Mouse (Mus musculus) heart, postnatal 36 days (tissue): ENCODE data around the gene Lzic. TPM values are rescaled to one million over a fixed set of nuclear protein-coding genes. Genes with fewer than 3 reads are reported as not detected.
A peak's percentile ranks its signal among the peaks of the same experiment; 100 is the strongest.

Experiments used
- DNase-seq, 2 experiments: peaks; one replicate each; pipeline ENCODE4 v3.0.0; 2021 to 2022
- intact Hi-C: fragments of 180-260 bp; cut with DNase I; formaldehyde crosslinking; loops from one replicate; pipeline ENCODE4 v1.15.1; 2025
- microRNA-seq, 2 experiments: library from miRNA; unstranded; fragments of <30 nt; microRNA quantifications; one replicate each; pipeline ENCODE4 v1.2.0; 2021; ENCODE audit warnings: borderline number of aligned reads in 2 of 2
- total RNA-seq, 2 experiments: library from RNA; stranded (reverse); gene quantifications; 2 replicates each; pipeline ENCODE4 v1.2.3; 2021

Gene Lzic
- total RNA-seq, 2 experiments from 2014 or later, result 57.5 to 69.1 TPM

DNA sequence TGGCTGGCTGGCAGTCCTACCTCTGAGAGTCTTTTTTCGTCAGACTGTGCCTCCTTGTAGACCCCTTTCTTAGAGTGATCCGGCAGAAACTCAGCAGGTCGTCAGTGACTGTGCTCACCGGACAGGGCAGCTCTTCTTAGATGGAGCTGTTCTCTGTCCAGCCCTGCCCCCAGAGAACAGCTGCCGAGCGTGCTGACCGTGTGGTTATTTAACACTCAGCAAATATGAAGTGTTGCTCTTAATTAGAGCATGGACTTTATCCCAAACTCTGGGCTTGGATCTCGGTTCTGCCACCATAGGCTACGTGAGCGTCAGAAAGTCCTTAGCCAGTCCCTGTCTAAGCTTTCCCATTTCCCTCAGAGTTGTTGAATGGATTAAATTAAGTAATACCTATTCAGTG, 36.2 kb downstream of the Lzic start:
- DNase-seq, result no peak
- intact Hi-C loops, result loop anchor here (2.0 kb wide), 1 partner anchor 14 kb away; no protein-coding TSS in a partner anchor

DNA sequence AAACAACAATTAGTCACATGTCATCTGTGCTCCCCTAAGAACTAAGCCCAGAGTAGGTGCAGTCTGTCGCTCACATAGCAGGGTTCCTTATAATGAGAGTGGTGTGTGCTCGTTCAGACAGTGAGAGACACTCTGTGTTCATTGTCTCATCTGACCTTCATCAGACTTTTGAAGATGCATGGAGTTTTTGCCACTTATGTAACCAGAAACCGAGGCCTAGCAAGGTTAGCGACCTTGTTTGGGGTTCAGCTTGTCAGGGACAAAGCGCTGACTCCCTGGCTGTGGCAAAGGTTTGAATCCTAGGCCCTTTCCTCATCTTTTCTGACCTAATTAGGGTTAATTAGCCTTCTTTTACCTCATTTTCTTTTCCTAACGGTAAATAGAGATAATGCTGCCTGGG, 38.9 kb downstream of the Lzic start:
- intact Hi-C loops, result no loop called here
- DNase-seq, result no peak

DNA sequence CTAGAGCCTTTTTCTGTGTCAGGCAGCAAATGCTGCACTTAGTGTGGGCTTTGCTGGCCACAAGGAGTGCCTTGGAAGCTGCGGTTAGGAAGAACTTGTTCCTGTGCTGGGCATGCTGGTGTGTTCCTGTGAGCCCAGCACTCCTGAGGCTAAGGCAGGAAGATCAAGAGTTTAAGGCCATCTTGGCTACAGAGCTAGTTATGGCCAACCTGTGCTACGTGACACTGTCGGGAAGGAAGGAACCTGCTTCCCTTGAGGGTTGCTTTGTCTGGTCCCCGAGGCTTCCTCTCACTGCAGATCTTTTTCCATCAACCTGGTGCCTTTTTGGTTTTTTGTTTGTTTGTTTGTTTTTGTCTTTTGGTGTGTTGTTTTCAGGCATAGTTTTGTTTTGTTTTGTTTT, 40.1 kb downstream of the Lzic start:
- intact Hi-C loops, result loop anchor here (5.0 kb wide), 1 partner anchor 68 kb away; no protein-coding TSS in a partner anchor
- peak in 1 of 2 experiments; percentile 31 for DNase-seq

DNA sequence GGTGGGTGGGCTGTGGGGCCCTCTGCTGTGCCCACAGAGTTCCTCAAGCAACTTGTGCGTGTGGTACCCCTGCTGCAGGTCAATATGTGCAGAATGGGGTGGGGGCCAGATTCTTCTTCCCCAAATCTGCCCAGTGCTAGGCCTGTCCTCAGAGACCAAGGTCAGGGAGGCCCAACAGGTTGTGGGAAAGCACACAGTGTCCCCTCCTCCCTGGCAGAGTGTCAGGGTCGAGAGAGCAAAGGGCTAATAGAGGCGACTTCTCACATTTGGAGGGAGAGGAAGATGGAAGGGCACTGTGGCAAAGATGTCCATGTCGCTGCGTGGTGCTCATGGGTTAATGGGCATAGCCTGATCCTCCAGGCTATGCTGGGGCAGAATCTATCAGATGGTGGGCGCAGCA, 40.8 kb downstream of the Lzic start:
- intact Hi-C loops, result loop anchor here (5.0 kb wide), 1 partner anchor 69 kb away; no protein-coding TSS in a partner anchor
- DNase-seq, result no peak

DNA sequence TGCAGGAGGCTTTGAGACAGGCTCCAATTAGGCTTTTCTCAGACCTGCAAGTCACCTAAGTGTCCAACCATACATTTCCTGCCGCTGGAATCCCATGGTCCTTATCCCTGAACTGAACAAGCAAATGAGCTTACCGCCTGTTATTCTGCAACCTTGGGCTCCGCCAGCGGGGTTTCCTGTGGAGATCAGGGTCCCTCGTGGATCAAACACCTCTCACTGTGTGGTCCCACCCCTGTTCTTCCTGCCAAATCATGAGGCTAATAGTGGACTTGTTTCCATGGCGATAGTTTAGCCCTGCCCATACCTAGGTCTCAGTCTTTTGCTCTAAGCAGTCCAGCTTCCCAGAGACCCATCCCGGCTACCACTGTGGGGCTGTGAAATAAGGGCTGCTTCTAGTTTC, 41.3 kb downstream of the Lzic start:
- intact Hi-C loops, result loop anchor here (5.0 kb wide), 1 partner anchor 69 kb away; no protein-coding TSS in a partner anchor
- DNase-seq, result peak; percentile 47 to 53

DNA sequence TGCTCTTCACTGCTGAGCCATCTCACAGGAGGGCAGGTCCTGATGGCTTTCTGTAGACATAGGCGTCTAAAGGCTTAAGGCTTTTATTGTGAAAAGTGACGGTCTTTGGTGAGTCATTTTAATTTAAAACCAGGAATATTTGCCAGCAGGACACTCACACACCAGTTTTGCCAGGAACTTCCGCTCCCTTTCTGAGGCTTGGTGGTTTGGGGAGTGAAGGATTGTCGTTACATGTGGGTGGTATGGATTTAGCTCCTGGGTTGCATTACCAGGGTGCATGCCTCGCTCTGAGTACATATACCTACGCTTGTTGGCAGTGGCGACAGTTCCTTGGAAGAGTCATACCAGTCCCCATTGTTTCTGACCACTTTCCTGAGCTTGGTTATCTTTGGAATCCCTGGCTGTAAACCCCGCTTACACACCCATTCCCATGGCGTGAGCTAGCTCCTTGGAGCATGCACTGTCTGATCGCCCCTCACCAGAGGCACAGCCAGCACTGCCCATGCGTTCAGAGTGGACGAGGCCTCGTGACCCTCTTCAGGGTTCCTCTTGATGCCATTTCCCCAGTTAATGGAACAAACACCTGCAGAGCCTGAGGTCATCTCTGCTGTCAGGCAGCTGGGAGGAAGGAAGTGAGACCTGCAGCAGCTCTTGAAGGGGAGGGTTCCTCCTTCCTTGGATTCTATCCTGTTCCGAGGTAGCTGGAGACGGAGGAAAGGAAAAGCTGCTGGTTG, 42.8 kb downstream of the Lzic start:
- intact Hi-C loops, result loop anchor here (5.0 kb wide), 1 partner anchor 70 kb away; no protein-coding TSS in a partner anchor
- DNase-seq, result peak in 1 of 2 experiments; percentile 37

DNA sequence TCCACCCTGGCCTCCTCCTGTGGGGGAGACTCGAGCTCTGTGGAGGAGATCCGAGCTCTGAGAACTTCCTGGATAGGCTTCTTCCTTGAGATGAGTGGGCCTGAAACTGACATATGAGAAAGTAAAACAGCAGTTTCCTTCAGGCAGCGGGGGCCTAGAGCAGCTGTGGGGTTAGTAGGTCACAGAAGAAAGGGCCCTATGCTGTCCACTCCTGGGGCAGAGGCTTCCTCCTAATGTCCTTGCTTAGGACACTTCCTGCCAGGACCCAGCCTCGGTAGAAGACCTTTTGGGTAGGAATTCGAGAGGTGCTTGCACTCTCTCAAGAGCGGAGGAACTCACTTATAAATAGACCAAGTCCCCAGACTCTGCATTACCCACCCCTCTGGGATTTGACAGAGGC, 44.7 kb downstream of the Lzic start:
- intact Hi-C loops, result loop anchor here (5.0 kb wide), 1 partner anchor 72 kb away; no protein-coding TSS in a partner anchor
- no peak for DNase-seq

DNA sequence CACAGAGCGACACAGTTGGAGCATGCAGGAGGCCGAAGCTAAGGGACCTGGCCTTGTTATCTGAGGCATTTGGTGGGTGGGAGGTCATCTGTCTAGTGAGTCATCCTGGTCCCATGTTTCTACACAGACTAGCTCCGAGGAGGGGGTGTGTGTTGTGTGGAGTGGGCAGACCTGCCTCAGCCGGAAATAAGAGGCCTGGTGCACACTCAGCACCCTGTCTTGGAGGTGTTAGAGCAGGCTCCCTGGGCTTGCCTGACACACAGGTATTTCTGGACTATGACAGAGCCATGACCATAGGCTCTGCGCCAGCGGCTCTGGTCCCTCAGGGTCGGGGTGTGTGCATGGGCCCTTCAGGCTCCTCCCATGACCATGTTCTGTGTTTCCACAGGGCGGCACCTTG, 54.4 kb downstream of the Lzic start:
- peak; percentile 43 to 51 for DNase-seq
- intact Hi-C loops, result no loop called here

DNA sequence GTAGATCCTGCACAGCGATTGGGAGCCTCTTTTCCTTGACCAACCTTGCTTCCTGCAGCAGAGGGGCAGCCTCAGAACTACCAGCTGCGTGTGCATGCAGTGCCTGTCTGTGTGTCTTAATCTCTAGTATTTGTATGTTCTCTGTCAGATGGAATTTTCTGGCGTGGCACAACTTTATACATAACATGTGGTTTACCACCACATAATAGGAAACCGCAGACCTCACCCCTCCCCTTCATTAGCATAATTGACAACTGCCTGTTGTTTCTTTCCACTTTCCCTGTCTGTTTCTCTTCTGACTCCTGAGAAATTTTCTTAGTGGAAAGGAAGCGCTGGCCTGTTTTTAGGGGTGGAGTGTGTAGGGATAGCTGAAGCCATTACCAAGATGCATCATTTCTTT, 56.9 kb downstream of the Lzic start:
- intact Hi-C loops, result loop anchor here (2.0 to 5.0 kb wide), 4 partner anchors 89 to 397 kb away; no protein-coding TSS in a partner anchor

DNA sequence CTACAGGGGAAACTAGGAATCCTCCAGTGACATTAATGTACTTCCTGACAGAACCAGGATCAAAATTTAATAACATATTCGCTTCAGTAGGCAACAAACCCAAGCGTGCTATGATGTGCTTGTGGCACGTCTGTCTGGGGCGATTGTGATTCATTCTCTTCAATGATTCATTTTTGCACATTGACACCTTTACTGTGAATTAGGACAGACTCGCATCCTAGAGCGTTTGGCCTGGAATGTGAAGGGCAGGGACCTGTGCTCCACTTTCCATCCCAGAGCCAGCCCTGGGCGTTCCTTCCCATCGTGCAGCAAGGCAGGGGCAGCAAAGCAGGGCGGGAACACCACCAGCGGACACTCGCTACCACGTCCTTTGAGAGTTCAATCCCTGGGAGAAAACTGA, 57.4 kb downstream of the Lzic start:
- intact Hi-C loops, result loop anchor here (2.0 to 5.0 kb wide), 4 partner anchors 90 to 398 kb away; no protein-coding TSS in a partner anchor
- DNase-seq, result no peak

More for the DNA sequence above, 56.9 kb downstream of the Lzic start:
- no peak for DNase-seq

DNA sequence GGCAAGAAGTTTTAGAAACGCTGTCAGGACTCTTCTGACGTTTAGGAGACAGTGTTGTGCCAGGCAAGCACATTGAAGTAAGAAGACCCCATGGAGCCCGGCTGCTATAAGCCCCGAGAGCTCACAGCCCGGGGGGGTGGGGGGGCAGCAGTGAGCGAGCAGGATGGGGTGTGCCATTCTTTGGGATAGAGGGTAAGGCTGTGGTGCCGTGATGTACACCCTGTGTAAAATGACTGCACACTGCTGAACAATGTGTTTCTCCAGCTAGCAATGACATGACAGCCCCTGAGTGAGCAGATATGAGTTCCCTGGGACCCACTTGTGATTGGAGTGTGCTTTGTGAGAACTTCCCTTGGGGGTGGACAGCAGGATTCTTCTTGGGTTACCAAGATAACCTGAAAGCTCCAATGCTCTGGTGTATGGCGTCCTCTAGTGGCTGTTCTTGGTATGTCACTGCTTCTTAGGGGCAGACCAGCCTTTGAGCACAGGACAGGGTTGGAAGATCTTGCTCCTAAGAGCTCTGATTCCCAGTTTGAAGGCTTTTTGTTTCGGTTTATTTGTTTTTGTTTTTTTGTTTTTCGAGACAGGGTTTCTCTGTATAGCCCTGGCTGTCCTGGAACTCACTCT, 58.0 kb downstream of the Lzic start:
- peak; percentile 84 to 92 for DNase-seq
- intact Hi-C loops, result loop anchor here (1.0 to 5.0 kb wide), 6 partner anchors 40 to 398 kb away; partner anchors contain the start of genes Lzic and Nmnat1

DNA sequence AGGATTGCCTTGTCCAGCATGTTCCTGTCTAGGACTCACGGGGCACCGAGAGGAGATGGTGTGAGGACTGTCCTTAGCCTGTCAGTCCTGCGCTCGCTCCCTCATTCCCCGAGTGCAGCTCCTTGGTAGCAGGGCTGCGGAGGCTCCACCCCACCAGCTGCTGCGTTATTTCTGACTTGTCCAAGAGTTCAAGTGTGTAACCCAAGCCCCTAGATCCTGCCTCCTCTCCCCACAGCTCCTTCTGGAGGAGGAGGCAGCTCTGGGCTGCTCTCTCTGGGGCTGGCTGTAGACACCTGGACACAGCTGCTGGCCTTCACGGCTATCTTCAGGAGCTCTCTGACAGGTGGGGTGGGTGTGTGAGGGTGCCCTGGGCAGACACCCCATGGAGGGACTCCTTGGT, 59.9 kb downstream of the Lzic start:
- no peak for DNase-seq

More for the DNA sequence above, 59.9 kb downstream of the Lzic start:
- intact Hi-C loops, result loop anchor here (5.0 kb wide), 2 partner anchors 173 to 198 kb away; no protein-coding TSS in a partner anchor

Small RNA genes within 50 kb of the gene (microRNA-seq; reads per million reads assigned to microRNA genes)
- 0 to 2.7 reads per million in 2 experiments for gene Mir5616

Other genes starting within 250 kb of the Lzic start
- gene Kif1b, start 177.5 kb upstream of the Lzic start, total RNA-seq, result 100 to 1,000 TPM; 148 to 157 TPM
- 10 to 100 TPM; 48.6 to 50.6 TPM for gene Ube4b, start 58.5 kb upstream of the Lzic start, total RNA-seq
- gene Rbp7, start 30.3 kb upstream of the Lzic start, total RNA-seq, result 10 to 100 TPM; 76.3 to 81.1 TPM
- not detected for gene Tmem274, start 7.9 kb upstream of the Lzic start, total RNA-seq
- 10 to 100 TPM; 29.5 to 30.7 TPM for gene Nmnat1, start within 50 bp of the Lzic start, total RNA-seq
- 10 to 100 TPM; 29.9 to 33.3 TPM for gene Ctnnbip1, start 33.0 kb downstream of the Lzic start, total RNA-seq
- 10 to 100 TPM; 89.5 to 92.1 TPM for gene Clstn1, start 101.2 kb downstream of the Lzic start, total RNA-seq
- 1 to 10 TPM; 4.3 to 5.9 TPM for gene Pik3cd, start 217.3 kb downstream of the Lzic start, total RNA-seq